Mouse (Mus musculus): ENCODE data around the gene Tmem104. TPM values are rescaled to one million over a fixed set of nuclear protein-coding genes. Genes with fewer than 3 reads are reported as not detected.

The Tmem104 gene
- total RNA-seq, 1 experiment from 2014 or later, result 3.7 TPM

- ATAC-seq (replicated peaks; ENCODE audit: low read depth, poor library complexity, severe bottlenecking), result no peak
Observed at GRCm38 (mm10) chr11:115250405-115251090, 63.3 kb downstream of the Tmem104 start.

- ATAC-seq (replicated peaks; ENCODE audit: low read depth, poor library complexity, severe bottlenecking), result no peak
Observed at GRCm38 (mm10) chr11:115251258-115251657, 64.0 kb downstream of the Tmem104 start.

- peak; percentile 46; the same call in 1 of the 2 replicates for ATAC-seq (replicated peaks; ENCODE audit: low read depth, poor library complexity, severe bottlenecking)
Observed at GRCm38 (mm10) chr11:115257775-115258510, 70.7 kb downstream of the Tmem104 start.

GRCm38 (mm10) chr11:115259134-115259533, 71.8 kb downstream of the Tmem104 start:
- ATAC-seq (replicated peaks; ENCODE audit: low read depth, poor library complexity, severe bottlenecking), result no peak

- no peak for ATAC-seq (replicated peaks; ENCODE audit: low read depth, poor library complexity, severe bottlenecking)
Observed at GRCm38 (mm10) chr11:115262954-115263353, 75.7 kb downstream of the Tmem104 start.

GRCm38 (mm10) chr11:115264136-115264861, 77.0 kb downstream of the Tmem104 start:
- no peak for ATAC-seq (replicated peaks; ENCODE audit: low read depth, poor library complexity, severe bottlenecking)

GRCm38 (mm10) chr11:115264862-115265668, 77.8 kb downstream of the Tmem104 start:
- no peak for ATAC-seq (replicated peaks; ENCODE audit: low read depth, poor library complexity, severe bottlenecking)

GRCm38 (mm10) chr11:115265771-115266399, 78.6 kb downstream of the Tmem104 start:
- no peak for ATAC-seq (replicated peaks; ENCODE audit: low read depth, poor library complexity, severe bottlenecking)

GRCm38 (mm10) chr11:115266400-115266778, 79.1 kb downstream of the Tmem104 start:
- no peak for ATAC-seq (replicated peaks; ENCODE audit: low read depth, poor library complexity, severe bottlenecking)

GRCm38 (mm10) chr11:115267061-115267883, 80.0 kb downstream of the Tmem104 start, which contains the start of gene Grin2c:
Gene Grin2c, minus strand, starts transcription at chr11:115267243.
- no peak for ATAC-seq (replicated peaks; ENCODE audit: low read depth, poor library complexity, severe bottlenecking)

- no peak for ATAC-seq (replicated peaks; ENCODE audit: low read depth, poor library complexity, severe bottlenecking)
Observed at GRCm38 (mm10) chr11:115267958-115268357, 80.7 kb downstream of the Tmem104 start.

GRCm38 (mm10) chr11:115269330-115270066, 82.2 kb downstream of the Tmem104 start:
- no peak for ATAC-seq (replicated peaks; ENCODE audit: low read depth, poor library complexity, severe bottlenecking)

GRCm38 (mm10) chr11:115270148-115270861, 83.0 kb downstream of the Tmem104 start:
- peak; percentile 58 for ATAC-seq (replicated peaks; ENCODE audit: low read depth, poor library complexity, severe bottlenecking)

GRCm38 (mm10) chr11:115271052-115271451, 83.8 kb downstream of the Tmem104 start:
- ATAC-seq (replicated peaks; ENCODE audit: low read depth, poor library complexity, severe bottlenecking), result no peak

- no peak for ATAC-seq (replicated peaks; ENCODE audit: low read depth, poor library complexity, severe bottlenecking)
Observed at GRCm38 (mm10) chr11:115271481-115271880, 84.2 kb downstream of the Tmem104 start.

GRCm38 (mm10) chr11:115272894-115273498, 85.7 kb downstream of the Tmem104 start:
- ATAC-seq (replicated peaks; ENCODE audit: low read depth, poor library complexity, severe bottlenecking), result no peak

GRCm38 (mm10) chr11:115273735-115274134, 86.4 kb downstream of the Tmem104 start:
- no peak for ATAC-seq (replicated peaks; ENCODE audit: low read depth, poor library complexity, severe bottlenecking)
